Mouse (Mus musculus): ENCODE measurements around the gene Setd5. TPM values are rescaled to one million over a fixed set of nuclear protein-coding genes. Genes with fewer than 3 reads are reported as not detected.
A peak's percentile ranks its signal among the peaks of the same experiment; 100 is the strongest.

Gene Setd5
- 36.5 and 45.2 TPM in 2 replicates for polyA plus RNA-seq (2015; fragmentation: Nextera tagmentation; extraction: Ambion mirVana)

GRCm38 (mm10) chr6:113076686-113077516 is at the start of gene Setd5:
TSS of gene Setd5 (plus strand) at chr6:113077365.
- DNase-seq (ENCODE audit: low spot score), result peak; percentile 97

DNA sequence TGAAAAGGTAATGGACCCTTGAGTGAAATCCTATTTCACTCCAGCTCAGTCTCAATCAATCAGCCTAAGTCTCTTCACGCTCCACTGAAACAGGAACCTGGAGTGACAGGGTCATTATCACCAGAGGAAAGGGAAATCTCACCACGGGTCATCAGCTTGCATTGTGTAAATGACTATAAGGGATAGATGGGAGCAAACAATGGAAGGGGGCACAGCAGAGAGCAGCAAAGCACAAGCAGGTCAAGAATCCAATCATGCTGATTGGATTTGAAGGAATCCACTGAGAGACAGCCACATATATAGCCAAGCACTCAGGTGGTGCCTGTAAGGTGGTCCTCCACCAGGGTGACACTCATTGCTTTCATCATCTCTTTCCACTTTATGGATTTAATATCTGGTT is 49.7 kb upstream of the Setd5 start:
- no peak for DNase-seq (ENCODE audit: low spot score)

DNA sequence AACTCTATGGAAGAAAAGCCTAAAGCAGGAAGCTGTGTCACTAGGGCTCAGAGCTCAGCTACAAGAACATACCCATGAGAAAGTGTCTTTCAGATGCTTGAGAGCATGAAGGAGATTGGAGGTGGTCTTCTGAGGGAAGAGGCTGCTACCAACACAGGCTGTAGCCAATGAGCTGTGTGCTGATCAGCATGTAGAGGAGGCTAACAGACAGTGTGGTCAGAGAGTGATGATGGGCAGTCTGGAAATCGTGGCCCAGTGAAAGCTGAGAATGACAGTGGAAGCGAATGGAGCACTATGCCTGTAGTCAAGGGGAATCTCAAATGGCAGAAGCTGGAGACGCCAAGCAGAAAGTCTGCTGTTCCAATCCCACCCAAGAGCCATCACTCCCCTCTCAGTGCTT is 48.2 kb upstream of the Setd5 start:
- DNase-seq (ENCODE audit: low spot score), result no peak

DNA sequence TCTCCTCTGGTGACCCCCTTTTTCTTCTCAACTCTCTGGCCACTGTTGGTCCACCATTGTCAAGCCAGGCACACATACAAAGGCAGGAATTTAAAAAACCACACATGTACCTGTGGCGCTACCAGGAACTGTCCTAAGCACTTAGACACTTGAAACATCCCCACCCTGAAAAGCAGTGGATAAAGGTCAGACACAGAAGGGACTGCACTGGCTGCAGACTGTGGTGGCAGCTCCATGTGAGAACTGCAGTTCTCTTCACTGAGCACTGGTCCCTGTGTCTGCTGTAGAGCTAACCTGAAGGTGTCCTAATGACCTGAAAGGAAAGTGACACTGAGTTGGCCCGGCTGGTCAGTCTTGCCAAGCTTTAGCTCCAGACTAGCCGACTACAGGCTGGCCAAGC is 46.6 kb upstream of the Setd5 start:
- DNase-seq (ENCODE audit: low spot score), result no peak

DNA sequence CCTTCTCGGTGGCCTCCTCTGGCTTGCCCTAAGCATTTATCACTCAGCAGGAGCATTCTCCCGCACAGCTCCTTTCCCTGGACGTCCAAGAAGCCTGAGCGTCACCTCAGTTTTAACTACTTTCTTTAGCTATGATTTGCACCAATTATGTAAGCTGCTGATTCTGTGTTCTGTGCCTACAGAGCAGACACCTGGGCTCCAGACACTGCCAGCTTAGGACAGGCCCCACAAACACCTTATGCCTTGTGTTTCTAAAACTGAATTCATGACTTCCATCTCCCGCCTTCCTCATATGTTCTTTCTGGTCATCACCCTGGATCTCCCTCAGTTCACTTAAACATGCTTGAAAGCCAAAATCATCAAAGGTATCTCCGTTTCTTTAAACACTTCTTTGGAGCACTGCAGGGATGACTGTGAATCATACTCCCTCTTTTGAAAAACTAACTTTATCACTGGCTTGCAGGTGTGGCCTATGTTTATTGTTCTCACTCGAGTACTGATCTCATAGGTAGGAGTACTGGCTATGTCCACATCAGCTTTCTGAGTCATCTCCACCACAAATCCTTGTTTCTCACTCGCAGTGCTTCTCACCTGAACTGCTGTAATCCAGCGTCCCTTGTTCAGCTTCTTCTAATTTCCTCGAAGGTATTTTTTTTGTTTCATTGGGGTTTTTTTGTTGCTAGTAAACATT is 46.0 kb upstream of the Setd5 start:
- no peak for DNase-seq (ENCODE audit: low spot score)

GRCm38 (mm10) chr6:113032121-113032520 is 45.0 kb upstream of the Setd5 start:
- DNase-seq (ENCODE audit: low spot score), result no peak

DNA sequence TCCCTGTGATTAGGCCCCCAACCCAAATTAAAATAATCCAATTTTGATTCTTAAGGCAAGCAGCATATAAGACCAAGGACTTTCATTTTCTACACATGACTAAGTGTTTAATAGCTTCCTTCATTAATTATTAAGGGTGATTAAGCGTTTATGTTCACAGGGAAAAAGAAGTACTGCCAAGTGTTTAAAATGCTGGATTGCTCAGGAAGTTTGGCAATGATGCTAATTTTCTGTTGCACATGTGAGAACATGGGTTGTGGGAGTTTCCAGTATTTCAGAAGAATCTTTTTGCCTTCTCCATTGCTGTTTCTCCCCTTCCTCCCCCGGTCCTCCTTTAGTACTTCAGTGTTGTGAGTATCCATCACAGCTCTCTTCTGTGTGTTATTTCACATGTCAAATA is 44.0 kb upstream of the Setd5 start:
- no peak for DNase-seq (ENCODE audit: low spot score)

DNA sequence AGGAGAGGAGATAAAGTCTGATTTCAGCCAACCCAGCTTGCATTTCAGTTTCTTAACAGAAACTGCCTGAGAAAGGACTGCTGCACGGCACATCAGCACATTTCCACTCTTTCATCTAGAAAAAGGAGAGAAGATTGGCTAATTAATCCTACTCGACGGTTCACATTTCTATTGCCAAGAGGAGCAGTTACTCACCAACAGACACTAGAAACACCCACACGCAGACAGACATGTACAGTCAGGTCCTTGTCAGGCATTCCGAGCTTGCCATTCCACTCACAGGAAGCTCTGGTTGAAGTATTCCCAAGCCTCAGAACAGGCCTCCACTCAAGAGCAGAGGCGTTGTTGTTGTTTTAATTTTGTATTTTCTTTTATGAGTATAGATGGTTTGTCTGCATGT is 42.7 kb upstream of the Setd5 start:
- no peak for DNase-seq (ENCODE audit: low spot score)

GRCm38 (mm10) chr6:113036463-113037175 is 40.5 kb upstream of the Setd5 start:
- DNase-seq (ENCODE audit: low spot score), result no peak

- peak; percentile 73 for DNase-seq (ENCODE audit: low spot score)
These were observed 39.0 kb upstream of the Setd5 start for GRCm38 (mm10) chr6:113037946-113038734.

- DNase-seq (ENCODE audit: low spot score), result no peak
These were observed 38.5 kb upstream of the Setd5 start for GRCm38 (mm10) chr6:113038735-113039058.

DNA sequence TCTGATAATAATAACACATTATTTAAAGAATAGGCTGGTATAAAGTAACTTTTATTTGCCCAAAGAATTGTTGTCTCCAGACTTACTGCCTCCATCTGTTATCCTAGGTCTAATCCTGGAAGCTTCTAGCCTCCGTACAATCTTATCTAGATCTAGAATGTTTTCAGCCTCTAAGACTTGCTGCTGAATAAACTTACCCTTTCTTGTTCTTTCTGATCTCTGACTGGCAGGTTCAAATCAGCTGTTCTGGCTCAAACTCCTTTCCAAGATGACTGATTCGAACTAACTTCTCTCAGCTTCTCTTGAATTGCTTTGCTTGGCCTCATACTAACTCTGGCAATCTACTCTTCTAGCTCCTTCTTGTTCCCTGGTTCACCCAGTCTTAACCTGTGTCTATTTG is 36.8 kb upstream of the Setd5 start:
- no peak for DNase-seq (ENCODE audit: low spot score)

- DNase-seq (ENCODE audit: low spot score), result no peak
These were observed 35.8 kb upstream of the Setd5 start for GRCm38 (mm10) chr6:113041215-113041990.

DNA sequence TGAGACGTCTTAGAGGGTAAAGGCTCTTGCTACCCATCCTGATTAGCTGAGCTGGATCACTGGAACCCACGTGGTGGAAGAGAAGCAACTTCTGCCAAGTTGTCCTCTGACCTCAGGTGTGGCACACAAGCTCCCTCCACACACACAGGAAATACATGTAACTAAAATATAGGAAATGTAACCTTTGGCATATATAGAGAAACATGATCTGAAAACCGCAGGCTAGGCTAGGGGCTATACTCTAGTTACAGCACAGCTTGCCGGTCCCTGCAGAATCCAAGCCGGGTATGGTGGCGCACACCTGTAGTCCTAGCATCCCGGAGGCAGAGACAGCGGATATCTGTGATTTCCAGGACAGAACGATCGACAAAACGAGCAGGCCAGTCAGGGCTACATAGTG is 31.6 kb upstream of the Setd5 start:
- no peak for DNase-seq (ENCODE audit: low spot score)

- peak; percentile 99 for DNase-seq (ENCODE audit: low spot score)
These were observed 30.9 kb upstream of the Setd5 start, which contains the start of gene Thumpd3 for GRCm38 (mm10) chr6:113046041-113046975. TSS of gene Thumpd3 (plus strand) at chr6:113046225.

DNA sequence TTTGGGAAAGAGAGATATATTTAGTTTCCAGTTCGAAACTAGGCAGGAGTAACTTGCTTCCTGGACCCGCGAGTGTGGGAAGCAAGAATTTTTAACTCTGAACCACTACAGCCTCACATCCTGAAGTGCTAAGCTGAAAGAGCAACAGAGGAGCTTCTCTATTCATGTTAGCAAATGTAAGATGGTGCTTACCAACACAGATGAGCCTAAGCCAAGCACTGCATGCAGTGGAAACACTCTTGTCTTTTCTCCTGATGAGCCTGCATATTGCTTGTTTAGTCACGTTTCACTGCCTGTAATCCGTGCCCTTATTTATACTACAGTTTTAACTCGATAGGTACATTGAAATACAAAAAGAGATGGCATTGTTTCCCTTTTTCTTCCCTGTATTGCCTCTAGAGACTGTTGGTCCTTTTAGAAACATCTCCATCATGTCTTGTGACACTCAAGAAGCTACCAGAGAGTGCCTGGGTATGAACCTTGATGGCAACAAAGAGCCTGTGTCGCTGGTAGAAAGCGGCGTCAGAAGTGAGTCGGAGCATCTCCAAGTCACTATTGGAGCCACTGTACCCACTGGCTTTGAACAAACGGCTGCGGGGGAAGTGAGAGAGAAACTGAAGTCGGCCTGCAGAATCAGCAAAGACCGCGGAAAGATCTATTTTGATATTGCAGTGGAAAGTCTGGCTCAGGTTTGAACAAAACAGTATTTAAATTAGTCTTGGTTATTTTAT is 30.0 kb upstream of the Setd5 start:
- peak; percentile 11 for DNase-seq (ENCODE audit: low spot score)

GRCm38 (mm10) chr6:113048371-113048770 is 28.8 kb upstream of the Setd5 start:
- DNase-seq (ENCODE audit: low spot score), result no peak

GRCm38 (mm10) chr6:113049159-113049558 is 28.0 kb upstream of the Setd5 start:
- no peak for DNase-seq (ENCODE audit: low spot score)

GRCm38 (mm10) chr6:113052972-113053371 is 24.2 kb upstream of the Setd5 start:
- DNase-seq (ENCODE audit: low spot score), result no peak

All from thymus, postnatal 0 days (tissue).